ENCODE assay signal across 24 mouse cellular contexts in genomic region chr6:18540396-18540795, GRCm38 (mm10). TPM values are rescaled to one million over a fixed set of nuclear protein-coding genes. Genes with fewer than 3 reads are reported as not detected.
A peak's percentile ranks its signal among the peaks of the same experiment; 100 is the strongest.
DNase-seq lines count a peak whose midpoint lies in the region; ATAC-seq lines count a peak whose summit lies in the region.
"Had no signal": no experiment of that assay in that cellular context is flagged by ENCODE, and none has a peak within 500 bp of the region (broad histone marks: within the 10 kb centered on the region; RNA-seq: fewer than 3 reads in every experiment).

No protein-coding gene starts in this region.

- peak; percentile 27 for DNase-seq in embryonic facial prominence, embryonic 14.5 days (ENCODE audit: low spot score)
- no peak for DNase-seq in embryonic facial prominence, embryonic 10.5 days (ENCODE audit: low spot score)
- DNase-seq in midbrain, embryonic 11.5 days (ENCODE audit: low spot score, missing footprints), result no peak
- DNase-seq in mesoderm, embryonic 11.5 days (ENCODE audit: low read depth, low spot score), result peak; percentile 8
- no peak for DNase-seq in left cerebral cortex, postnatal 14 days (ENCODE audit: low spot score in 2 of 2)
- DNase-seq in adrenal gland, adult 18-20 months (ENCODE audit: low spot score in 2 of 2), result no peak
- DNase-seq: adrenal gland, postnatal 10 days; B cell, adult 2 months; cerebellum, adult 11 months; cerebellum, adult 9-10 months; cerebellum, postnatal 25 days; gastrocnemius, postnatal 14 days; heart, adult 2 months; heart, postnatal 14 days; kidney, adult 11 months had no signal

- H3K27me3 ChIP-seq in embryonic facial prominence, embryonic 14.5 days (replicated peaks; ENCODE audit: control insufficient read depth, insufficient read depth, low read length), result no peaks in the 10 kb centered on the region
- no peaks in the 10 kb centered on the region for H3K27me3 ChIP-seq in embryonic facial prominence, embryonic 10.5 days (replicated peaks; ENCODE audit: low read depth, poor library complexity, severe bottlenecking)
- no peaks in the 10 kb centered on the region for H3K27me3 ChIP-seq in midbrain, embryonic 16.5 days (ENCODE audit: control insufficient read depth, insufficient read depth, low read depth, low read length)
- H3K27me3 ChIP-seq in midbrain, embryonic 11.5 days (ENCODE audit: control insufficient read depth, insufficient read depth, low read length), result no peaks in the 10 kb centered on the region
- H3K27me3 ChIP-seq: embryonic facial prominence, embryonic 13.5 days; forebrain, embryonic 13.5 days; heart, embryonic 15.5 days had no signal

- 52% methylated on average over 4 of the region's 4 CpGs for WGBS in embryonic facial prominence, embryonic 14.5 days
- WGBS in embryonic facial prominence, embryonic 10.5 days, result 66% methylated on average over 4 of the region's 4 CpGs
- WGBS in midbrain, embryonic 16.5 days, result 77% methylated on average over 4 of the region's 4 CpGs
- WGBS in midbrain, embryonic 11.5 days, result 79% methylated on average over 4 of the region's 4 CpGs

- no peaks in the 10 kb centered on the region for H3K4me1 ChIP-seq in embryonic facial prominence, embryonic 14.5 days (ENCODE audit: control insufficient read depth, insufficient read depth, low read length)
- 0 out of 2 replicates have a peak, but pooled peaks cover 7% of the 10 kb centered on the region for H3K4me1 ChIP-seq in embryonic facial prominence, embryonic 10.5 days
- no peaks in the 10 kb centered on the region for H3K4me1 ChIP-seq in midbrain, embryonic 16.5 days (ENCODE audit: control insufficient read depth, insufficient read depth, low read length)
- H3K4me1 ChIP-seq in midbrain, embryonic 11.5 days (ENCODE audit: control insufficient read depth, insufficient read depth, low read length), result no peaks in the 10 kb centered on the region
- H3K4me1 ChIP-seq: embryonic facial prominence, embryonic 13.5 days; forebrain, embryonic 13.5 days; heart, embryonic 15.5 days had no signal

- H3K4me2 ChIP-seq in embryonic facial prominence, embryonic 14.5 days (ENCODE audit: low read depth, low read length), result no peak overlapping the region
- no peak overlapping the region for H3K4me2 ChIP-seq in midbrain, embryonic 16.5 days (ENCODE audit: low read length)
- no peak overlapping the region for H3K4me2 ChIP-seq in midbrain, embryonic 11.5 days
- H3K4me2 ChIP-seq: embryonic facial prominence, embryonic 13.5 days; forebrain, embryonic 13.5 days; heart, embryonic 11.5 days; heart, embryonic 15.5 days had no signal

- no peak for ATAC-seq in embryonic facial prominence, embryonic 14.5 days (ENCODE audit: low read depth)
- ATAC-seq in midbrain, embryonic 16.5 days, result peak; percentile 60; the same call in 1 of the 2 replicates
- ATAC-seq in midbrain, embryonic 11.5 days (ENCODE audit: low FRiP score), result no peak
- ATAC-seq: CD4-positive, CD25-positive, alpha-beta regulatory T cell, adult 4 months; forebrain, embryonic 13.5 days; hindbrain, postnatal 0 days had no signal

- H3K4me3 ChIP-seq in embryonic facial prominence, embryonic 14.5 days (ENCODE audit: low read depth, low read length), result no peak overlapping the region
- no peak overlapping the region for H3K4me3 ChIP-seq in embryonic facial prominence, embryonic 10.5 days
- H3K4me3 ChIP-seq in midbrain, embryonic 16.5 days (ENCODE audit: low read depth, low read length), result no peak overlapping the region
- no peak overlapping the region for H3K4me3 ChIP-seq in midbrain, embryonic 11.5 days (ENCODE audit: low read depth, low read length)
- H3K4me3 ChIP-seq: embryonic facial prominence, embryonic 13.5 days; forebrain, embryonic 13.5 days; heart, adult 2 months; heart, embryonic 15.5 days had no signal

- no peak overlapping the region for H3K27ac ChIP-seq in embryonic facial prominence, embryonic 14.5 days (replicated peaks; ENCODE audit: low read depth, low read length)
- H3K27ac ChIP-seq in embryonic facial prominence, embryonic 10.5 days (replicated peaks), result no peak overlapping the region
- no peak overlapping the region for H3K27ac ChIP-seq in midbrain, embryonic 16.5 days (ENCODE audit: low read length)
- H3K27ac ChIP-seq in midbrain, embryonic 11.5 days (ENCODE audit: low read depth, low read length), result no peak overlapping the region
- H3K27ac ChIP-seq: embryonic facial prominence, embryonic 13.5 days; forebrain, embryonic 13.5 days; heart, adult 2 months; heart, embryonic 15.5 days; hindbrain, postnatal 0 days had no signal

- H3K36me3 ChIP-seq in embryonic facial prominence, embryonic 14.5 days (ENCODE audit: control insufficient read depth, insufficient read depth, low read length), result no peaks in the 10 kb centered on the region
- no peaks in the 10 kb centered on the region for H3K36me3 ChIP-seq in embryonic facial prominence, embryonic 10.5 days (replicated peaks)
- no peaks in the 10 kb centered on the region for H3K36me3 ChIP-seq in midbrain, embryonic 16.5 days (ENCODE audit: control insufficient read depth, insufficient read depth, low read length)
- H3K36me3 ChIP-seq in midbrain, embryonic 11.5 days (ENCODE audit: control insufficient read depth, insufficient read depth, low read length), result no peaks in the 10 kb centered on the region
- H3K36me3 ChIP-seq: embryonic facial prominence, embryonic 13.5 days; G1E; heart, embryonic 15.5 days had no signal

- no peak overlapping the region for H3K9ac ChIP-seq in embryonic facial prominence, embryonic 14.5 days (ENCODE audit: low read depth, low read length)
- no peak overlapping the region for H3K9ac ChIP-seq in midbrain, embryonic 16.5 days (ENCODE audit: low read depth, low read length)
- no peak overlapping the region for H3K9ac ChIP-seq in midbrain, embryonic 11.5 days (ENCODE audit: low read length)
- H3K9ac ChIP-seq: embryonic facial prominence, embryonic 13.5 days; forebrain, embryonic 13.5 days; heart, embryonic 15.5 days had no signal

- intact Hi-C loops in left cerebral cortex, postnatal 14 days (cut with DNase I), result no loop called here

- no peaks in the 10 kb centered on the region for H3K9me3 ChIP-seq in embryonic facial prominence, embryonic 14.5 days (ENCODE audit: control insufficient read depth, low read length)
- no peaks in the 10 kb centered on the region for H3K9me3 ChIP-seq in embryonic facial prominence, embryonic 10.5 days
- H3K9me3 ChIP-seq in midbrain, embryonic 16.5 days (replicated peaks; ENCODE audit: control insufficient read depth, low read length, poor library complexity, severe bottlenecking), result no peaks in the 10 kb centered on the region
- H3K9me3 ChIP-seq in midbrain, embryonic 11.5 days (ENCODE audit: control insufficient read depth, low read length), result no peaks in the 10 kb centered on the region
- H3K9me3 ChIP-seq: embryonic facial prominence, embryonic 13.5 days; forebrain, embryonic 13.5 days; G1E; heart, embryonic 15.5 days had no signal

RNA-seq across cellular contexts. Expression of gene Cttnbp2, which starts 25.8 kb away (rescaled TPM):
- 14.4 and 19.4 TPM in 2 replicates for polyA plus RNA-seq in embryonic facial prominence, embryonic 14.5 days (2014; fragmentation: Nextera tagmentation; extraction: Ambion mirVana)
- polyA plus RNA-seq in embryonic facial prominence, embryonic 10.5 days (2016; fragmentation: Nextera tagmentation; extraction: Ambion mirVana), result 10.9 and 14.9 TPM in 2 replicates
- 57.3 and 58.7 TPM in 2 replicates for polyA plus RNA-seq in midbrain, embryonic 16.5 days (2015; fragmentation: Nextera tagmentation; extraction: Ambion mirVana)
- 13.6 and 14.8 TPM in 2 replicates for polyA plus RNA-seq in midbrain, embryonic 11.5 days (2014; fragmentation: Nextera tagmentation; extraction: Ambion mirVana)
- total RNA-seq in left cerebral cortex, postnatal 14 days (2021), result 100 to 1,000 TPM; 133 to 135 TPM
- total RNA-seq in adrenal gland, adult 18-20 months (2021), result 10 to 100 TPM; 65.9 to 88.8 TPM
- total RNA-seq: hematopoietic stem cell, adult 5-6 weeks had no signal
- polyA plus RNA-seq: G1E had no signal

Comparison
In these comparisons a context has a peak if more than half of its experiments do, and no peak if none do; other contexts are left out.
1. DNase-seq: peak in embryonic facial prominence, embryonic 14.5 days (single experiment) and mesoderm, embryonic 11.5 days (single experiment); none in embryonic facial prominence, embryonic 10.5 days (single experiment), midbrain, embryonic 11.5 days (single experiment), left cerebral cortex, postnatal 14 days (0 of 2) and adrenal gland, adult 18-20 months (0 of 2).